In the genomic region with DNA sequence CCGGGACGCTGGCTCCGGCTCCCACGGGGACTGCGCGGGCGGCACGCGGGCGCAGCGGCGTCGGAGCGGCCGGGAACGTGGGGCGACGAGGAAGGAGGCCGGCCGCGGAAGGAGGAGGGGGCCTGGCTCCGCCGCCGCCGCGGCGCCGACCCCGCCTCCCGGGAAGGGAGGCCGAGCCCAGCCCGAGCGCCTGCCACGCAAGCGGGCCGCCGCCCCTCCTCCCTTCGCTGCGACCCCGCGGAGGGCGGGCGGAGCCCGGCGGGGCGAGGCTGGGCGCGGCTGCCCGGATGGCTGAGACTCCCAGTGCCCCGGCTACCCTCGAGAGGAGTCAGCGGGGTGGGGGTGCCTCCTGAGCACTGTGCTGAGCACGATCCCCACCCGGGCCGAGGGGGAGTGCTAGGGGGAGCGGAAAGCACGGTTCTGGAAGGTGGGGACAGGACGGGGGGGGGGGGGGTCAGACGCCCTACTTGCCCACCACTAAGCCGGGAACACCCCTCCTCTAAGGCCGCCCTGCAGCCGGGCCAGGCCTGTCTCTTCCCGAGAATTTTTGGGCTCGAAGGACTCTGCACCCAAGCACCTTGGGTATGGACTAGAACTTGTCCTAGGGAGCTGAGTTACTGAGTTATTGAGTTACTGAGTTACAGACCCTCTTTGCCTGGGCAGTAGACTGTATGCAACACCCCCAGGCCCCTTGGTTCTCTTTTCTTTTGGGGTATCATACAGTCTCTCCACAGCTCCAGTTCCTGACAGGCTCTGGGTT, we compare ENCODE assay signal across 8 mouse cellular contexts. TPM values are rescaled to one million over a fixed set of nuclear protein-coding genes. Genes with fewer than 3 reads are reported as not detected.
DNase-seq lines count a peak whose midpoint lies in the region; ATAC-seq and TF ChIP-seq lines count a peak whose summit lies in the region.

Gene Ckap4, minus strand, starts transcription at position 151 of the 760 bp plus-strand sequence.

- no peak for TF ChIP-seq CTCF in intestine, postnatal 0 days (IDR thresholded peaks at IDR 0.05; ENCODE audit: low read depth)
- no peak for TF ChIP-seq CTCF in stomach, postnatal 0 days (IDR thresholded peaks at IDR 0.05; ENCODE audit: low read depth)

- H3K4me3 ChIP-seq in intestine, postnatal 0 days (ENCODE audit: low read depth, low read length), result peak within 1 kb of the TSS; percentile 71
- H3K4me3 ChIP-seq in limb, embryonic 15.5 days, result peak within 1 kb of the TSS; percentile 91
- peak within 1 kb of the TSS; percentile 95 for H3K4me3 ChIP-seq in midbrain, embryonic 16.5 days (ENCODE audit: low read depth, low read length)
- H3K4me3 ChIP-seq in stomach, postnatal 0 days (ENCODE audit: low read depth, low read length), result peak within 1 kb of the TSS; percentile 82

- peak; percentile 52 for ATAC-seq in intestine, postnatal 0 days
- ATAC-seq in limb, embryonic 15.5 days (ENCODE audit: insufficient number of reproducible peaks, low FRiP score, low TSS enrichment, low read depth), result peak; percentile 89
- ATAC-seq in midbrain, embryonic 16.5 days, result peak; percentile 89
- peak; percentile 80 for ATAC-seq in stomach, postnatal 0 days (ENCODE audit: low FRiP score, low TSS enrichment)

- peak; percentile 83 for DNase-seq in 3134 (ENCODE audit: extremely low read depth, insufficient read length, low spot score)
- peak; percentile 66 to 72 for DNase-seq in adrenal gland, adult 18-20 months (ENCODE audit: low spot score in 2 of 2)
- DNase-seq in embryo, embryonic 9.5 days (ENCODE audit: extremely low spot score), result peak; percentile 83
- DNase-seq in heart, adult 11 months, result peak; percentile 98
- DNase-seq in stomach, postnatal 0 days (ENCODE audit: low spot score), result peak; percentile 83

- H3K36me3 ChIP-seq in intestine, postnatal 0 days (ENCODE audit: control insufficient read depth, insufficient read depth), result no peaks in the 10 kb centered on the region
- peaks cover 8% of the 10 kb centered on the region; the same call in 1 of the 2 replicates for H3K36me3 ChIP-seq in limb, embryonic 15.5 days
- peaks cover 2% of the 10 kb centered on the region; the same call in 1 of the 2 replicates for H3K36me3 ChIP-seq in midbrain, embryonic 16.5 days (ENCODE audit: control insufficient read depth, insufficient read depth, low read length)
- 0 out of 2 replicates have a peak, but pooled peaks cover 3% of the 10 kb centered on the region for H3K36me3 ChIP-seq in stomach, postnatal 0 days (ENCODE audit: control insufficient read depth, insufficient read depth, low read length)

- peak within 1 kb of the TSS; percentile 72 for H3K9ac ChIP-seq in intestine, postnatal 0 days (ENCODE audit: low read depth, low read length)
- peak within 1 kb of the TSS; percentile 95 for H3K9ac ChIP-seq in limb, embryonic 15.5 days
- H3K9ac ChIP-seq in midbrain, embryonic 16.5 days (ENCODE audit: low read depth, low read length), result peak within 1 kb of the TSS; percentile 99
- H3K9ac ChIP-seq in stomach, postnatal 0 days (ENCODE audit: low read length), result peak within 1 kb of the TSS; percentile 94

- H3K27me3 ChIP-seq in intestine, postnatal 0 days (replicated peaks; ENCODE audit: control insufficient read depth, insufficient read depth, low read length), result peaks cover 7% of the 10 kb centered on the region
- no peaks in the 10 kb centered on the region for H3K27me3 ChIP-seq in limb, embryonic 15.5 days
- H3K27me3 ChIP-seq in midbrain, embryonic 16.5 days (ENCODE audit: control insufficient read depth, insufficient read depth, low read depth, low read length), result no peaks in the 10 kb centered on the region
- H3K27me3 ChIP-seq in stomach, postnatal 0 days (ENCODE audit: control insufficient read depth, insufficient read depth, low read length), result no peaks in the 10 kb centered on the region

- no peaks in the 10 kb centered on the region for H3K9me3 ChIP-seq in intestine, postnatal 0 days (ENCODE audit: control insufficient read depth)
- no peaks in the 10 kb centered on the region for H3K9me3 ChIP-seq in limb, embryonic 15.5 days
- H3K9me3 ChIP-seq in midbrain, embryonic 16.5 days (replicated peaks; ENCODE audit: control insufficient read depth, low read length, poor library complexity, severe bottlenecking), result no peaks in the 10 kb centered on the region
- no peaks in the 10 kb centered on the region for H3K9me3 ChIP-seq in stomach, postnatal 0 days (ENCODE audit: control insufficient read depth, low read length)

- WGBS in intestine, postnatal 0 days, result 1% methylated on average over 37 of the region's 64 CpGs
- under 1% methylated on average over 39 of the region's 64 CpGs for WGBS in limb, embryonic 15.5 days
- under 1% methylated on average over 41 of the region's 64 CpGs for WGBS in midbrain, embryonic 16.5 days
- WGBS in stomach, postnatal 0 days, result 1% methylated on average over 22 of the region's 64 CpGs

- H3K4me1 ChIP-seq in intestine, postnatal 0 days (replicated peaks; ENCODE audit: control insufficient read depth, insufficient read depth, low read length), result peaks cover 5% of the 10 kb centered on the region; the same call in 1 of the 2 replicates
- peaks cover 32% of the 10 kb centered on the region for H3K4me1 ChIP-seq in limb, embryonic 15.5 days
- peaks cover 31% of the 10 kb centered on the region for H3K4me1 ChIP-seq in midbrain, embryonic 16.5 days (ENCODE audit: control insufficient read depth, insufficient read depth, low read length)
- H3K4me1 ChIP-seq in stomach, postnatal 0 days (replicated peaks; ENCODE audit: control insufficient read depth, insufficient read depth), result peaks cover 15% of the 10 kb centered on the region

- no peak for TF ChIP-seq EP300 in stomach, postnatal 0 days (optimal IDR thresholded peaks at IDR 0.05)

- peak within 1 kb of the TSS; percentile 76 for H3K27ac ChIP-seq in intestine, postnatal 0 days (ENCODE audit: low read depth, low read length)
- peak within 1 kb of the TSS; percentile 91 for H3K27ac ChIP-seq in limb, embryonic 15.5 days
- peak within 1 kb of the TSS; percentile 88 for H3K27ac ChIP-seq in midbrain, embryonic 16.5 days (ENCODE audit: low read length)
- peak within 1 kb of the TSS; percentile 94 for H3K27ac ChIP-seq in stomach, postnatal 0 days (replicated peaks)

- H3K4me2 ChIP-seq in intestine, postnatal 0 days (replicated peaks; ENCODE audit: low read depth), result peak within 1 kb of the TSS; percentile 86
- peak within 1 kb of the TSS; percentile 65 for H3K4me2 ChIP-seq in limb, embryonic 15.5 days
- H3K4me2 ChIP-seq in midbrain, embryonic 16.5 days (ENCODE audit: low read length), result peak within 1 kb of the TSS; percentile 70
- peak within 1 kb of the TSS; percentile 93 for H3K4me2 ChIP-seq in stomach, postnatal 0 days (replicated peaks; ENCODE audit: low read depth)

RNA-seq across cellular contexts. Expression of gene Ckap4, which starts in this region (rescaled TPM):
- total RNA-seq in adrenal gland, adult 18-20 months (2021), result 10 to 100 TPM; 26.0 to 34.3 TPM
- 23.3 and 24.0 TPM in 2 replicates for polyA plus RNA-seq in intestine, postnatal 0 days (2015; fragmentation: Nextera tagmentation; extraction: Ambion mirVana)
- 130 and 162 TPM in 2 replicates for polyA plus RNA-seq in limb, embryonic 15.5 days (2015; fragmentation: Nextera tagmentation; extraction: Ambion mirVana)
- 45.9 and 52.3 TPM in 2 replicates for polyA plus RNA-seq in midbrain, embryonic 16.5 days (2015; fragmentation: Nextera tagmentation; extraction: Ambion mirVana)
- 55.7 and 59.2 TPM in 2 replicates for polyA plus RNA-seq in stomach, postnatal 0 days (2015; fragmentation: Nextera tagmentation; extraction: Ambion mirVana)

Comparison
In these comparisons a context has a peak if more than half of its experiments do, and no peak if none do; other contexts are left out.
1. Peak in every context shown above with its lines: DNase-seq, ATAC-seq, H3K4me3 ChIP-seq and H3K27ac ChIP-seq.